Mouse (Mus musculus) cerebellum, postnatal 4 days (tissue): ENCODE measurements at regions not wholly inside any gene's neighbourhood (a gene's known extent, or its start where the extent isn't known, plus 50 kb on each side); places are given as distances from the start of the nearest gene placed in this dataset.

Source experiments
- DNase-seq, 2 experiments: peaks; one replicate each; pipeline ENCODE4 v3.0.0; 2022; ENCODE audit warnings: low spot score in 2 of 2, mixed read lengths in 1 of 2

- no peak for DNase-seq
Measured at GRCm38 (mm10) chr10:117436308-117436874, 56.6 kb upstream of the Cpsf6 start.

GRCm38 (mm10) chr10:117435734-117436121 lies 55.9 kb upstream of the Cpsf6 start:
- no peak for DNase-seq

- DNase-seq, result peak; percentile 91 to 95
Measured at GRCm38 (mm10) chr10:117434871-117435733, 55.3 kb upstream of the Cpsf6 start.

DNA sequence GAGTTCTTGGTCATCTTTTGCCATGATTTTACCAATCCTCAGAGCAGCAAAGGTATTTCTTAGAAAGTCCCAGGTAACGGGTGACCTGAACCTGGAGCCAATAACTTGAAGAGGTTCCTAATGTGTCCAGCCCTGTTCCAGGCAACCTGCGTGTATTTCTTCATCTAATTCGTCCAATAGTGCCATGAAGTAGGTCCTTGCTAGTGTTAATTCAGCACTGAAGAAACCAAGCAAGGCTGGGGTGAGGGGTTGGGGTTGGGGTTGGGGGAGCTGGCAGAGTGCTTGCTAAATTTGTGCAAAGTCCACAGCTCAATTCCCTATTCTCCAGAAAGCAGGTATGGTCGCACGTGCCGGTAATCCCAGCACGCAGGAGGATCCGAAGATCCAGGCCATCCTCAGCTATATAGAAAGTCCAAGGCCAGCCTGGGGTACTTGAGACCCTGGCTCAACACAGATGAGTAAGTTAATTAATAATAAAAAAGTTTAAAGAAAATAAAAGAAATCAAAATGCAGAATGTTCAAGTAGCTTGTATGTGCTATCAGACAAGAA lies 54.6 kb upstream of the Cpsf6 start:
- DNase-seq, result no peak

GRCm38 (mm10) chr10:117433547-117434292 lies 53.9 kb upstream of the Cpsf6 start:
- DNase-seq, result no peak

DNA sequence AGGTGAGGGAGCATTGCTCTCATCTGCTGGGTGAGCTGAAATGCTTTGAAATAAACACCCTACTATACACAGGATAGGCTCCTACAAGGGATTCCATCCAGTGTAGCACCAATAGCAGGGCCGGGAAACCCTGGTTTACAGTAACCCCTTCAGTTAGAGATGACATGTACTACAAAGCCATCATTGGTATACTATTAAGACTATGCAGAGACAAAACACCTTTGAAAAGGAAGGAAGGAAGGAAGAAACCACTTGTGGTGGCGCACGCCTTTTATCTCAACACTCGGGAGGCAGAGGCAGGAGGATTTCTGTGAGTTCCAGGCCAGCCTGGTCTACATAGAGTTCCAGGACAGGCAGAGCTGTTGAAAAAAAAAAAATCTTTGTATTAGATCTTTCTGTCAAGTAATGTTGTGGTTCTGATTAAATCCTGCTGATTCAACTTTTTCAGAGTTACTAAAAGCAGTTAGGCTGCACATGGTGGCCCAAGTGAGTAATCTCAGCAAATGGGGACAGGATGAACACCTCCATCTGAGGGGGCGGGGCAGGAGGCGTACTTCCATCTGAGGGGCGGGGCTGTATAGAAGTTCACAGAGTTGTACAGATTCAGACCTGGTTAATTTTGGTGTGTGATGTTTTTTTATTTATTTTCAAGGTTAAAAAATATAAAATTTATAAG lies 53.2 kb upstream of the Cpsf6 start:
- no peak for DNase-seq

GRCm38 (mm10) chr10:117432415-117432814 lies 52.6 kb upstream of the Cpsf6 start:
- DNase-seq, result peak; percentile 54 to 78

- no peak for DNase-seq
Measured at GRCm38 (mm10) chr10:117431850-117432249, 52.0 kb upstream of the Cpsf6 start.

- DNase-seq, result no peak
Measured at GRCm38 (mm10) chr10:117431086-117431619, 51.3 kb upstream of the Cpsf6 start.

DNA sequence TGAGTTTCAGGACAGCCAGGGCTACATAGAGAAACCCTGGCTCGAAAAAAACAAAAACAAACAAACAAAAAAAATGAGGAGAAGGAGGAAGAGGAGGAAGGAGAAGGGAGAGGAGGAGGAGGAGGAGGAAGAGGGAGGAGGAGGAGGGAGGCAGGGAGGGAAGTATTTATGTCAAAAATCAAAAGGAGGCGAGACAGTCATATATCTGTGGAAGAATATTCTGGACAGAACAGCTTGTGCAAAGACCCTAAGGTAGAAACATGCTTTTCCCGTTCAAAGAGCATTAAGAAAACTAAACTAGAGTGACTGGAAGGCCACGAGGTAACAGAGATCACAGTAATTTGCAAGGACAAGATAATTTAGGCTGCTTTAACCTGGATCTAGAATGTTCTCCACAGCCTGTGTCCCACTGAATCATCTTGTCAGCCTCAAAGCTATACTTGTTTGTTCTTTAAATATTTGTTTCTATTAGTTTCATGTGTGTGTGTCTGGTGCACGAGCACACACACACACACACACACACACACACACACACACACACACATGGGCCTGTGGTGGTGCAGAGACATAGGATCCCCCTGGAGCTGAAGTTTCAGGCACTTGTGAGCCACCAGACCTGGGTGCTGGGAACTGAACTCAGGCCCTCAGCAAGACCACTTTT lies 50.5 kb upstream of the Cpsf6 start:
- no peak for DNase-seq

DNA sequence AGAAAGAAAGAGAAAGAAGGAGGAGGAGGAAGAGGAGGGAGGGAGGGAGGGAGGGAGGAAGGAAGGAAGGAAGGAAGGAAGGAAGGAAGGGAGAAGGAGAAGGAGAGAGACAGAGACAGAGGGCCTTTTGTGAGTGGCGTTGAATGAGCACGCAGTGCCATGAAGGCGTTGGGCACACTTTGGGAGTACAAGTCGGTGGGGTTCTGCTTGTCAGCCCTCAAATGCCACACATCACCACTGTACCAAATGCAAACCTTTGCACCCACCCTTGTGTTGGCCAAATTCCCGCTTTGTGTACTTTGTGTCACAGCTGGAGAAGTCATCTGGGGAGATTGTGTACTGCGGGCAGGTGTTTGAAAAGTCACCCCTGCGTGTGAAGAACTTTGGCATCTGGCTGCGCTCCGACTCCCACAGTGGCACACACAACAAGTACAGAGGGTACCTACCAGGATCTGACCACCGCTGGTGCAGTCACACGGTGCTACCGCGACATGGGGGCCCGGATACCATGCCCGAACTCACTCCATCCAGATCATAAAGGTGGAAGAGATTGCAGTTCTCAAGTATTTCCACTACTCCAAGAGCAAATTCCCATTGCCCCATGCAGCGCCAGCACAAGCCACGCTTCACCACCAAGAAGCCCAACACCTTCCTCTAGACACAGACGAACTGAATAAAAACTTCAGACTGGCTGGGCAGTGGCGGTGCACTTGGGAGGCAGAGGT lies 49.8 kb upstream of the Cpsf6 start:
- no peak for DNase-seq
